Mouse (Mus musculus) mature B cell (primary cell): ENCODE measurements around the gene Gamt.

ENCODE experiments used
- in situ Hi-C: fragments of 300-500 bp; cut with MboI; formaldehyde crosslinking; loops from 2 replicates; pipeline ENCODE4 v1.14.3; 2019

The Gamt gene

GRCm38 (mm10) chr10:80260642-80261584 is at the start of gene Gamt, which contains the start of gene Dazap1:
Gene Gamt (minus strand): TSS chr10:80261012.
Gene Dazap1 (plus strand): TSS chr10:80261486.
- in situ Hi-C loops = no loop called here

DNA sequence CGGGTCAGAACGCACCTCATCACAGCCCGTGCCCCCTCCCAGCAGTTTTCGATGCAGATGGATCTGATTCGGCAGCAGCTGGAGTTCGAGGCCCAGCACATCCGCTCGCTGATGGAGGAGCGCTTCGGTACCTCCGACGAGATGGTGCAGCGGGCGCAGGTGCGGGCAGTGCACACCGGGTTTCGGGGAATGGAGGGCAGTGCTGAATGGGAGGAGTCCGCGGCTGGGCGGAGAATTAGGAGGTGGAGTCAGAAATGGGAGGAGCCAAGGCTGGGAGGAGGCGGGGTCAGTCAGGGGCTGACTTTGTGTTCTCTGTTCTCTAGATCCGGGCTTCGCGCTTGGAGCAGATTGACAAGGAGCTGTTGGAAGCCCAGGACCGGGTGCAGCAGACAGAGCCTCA is 44.0 kb upstream of the Gamt start:
- in situ Hi-C loops = no loop called here

GRCm38 (mm10) chr10:80304458-80304857 is 43.6 kb upstream of the Gamt start:
- in situ Hi-C loops = no loop called here

DNA sequence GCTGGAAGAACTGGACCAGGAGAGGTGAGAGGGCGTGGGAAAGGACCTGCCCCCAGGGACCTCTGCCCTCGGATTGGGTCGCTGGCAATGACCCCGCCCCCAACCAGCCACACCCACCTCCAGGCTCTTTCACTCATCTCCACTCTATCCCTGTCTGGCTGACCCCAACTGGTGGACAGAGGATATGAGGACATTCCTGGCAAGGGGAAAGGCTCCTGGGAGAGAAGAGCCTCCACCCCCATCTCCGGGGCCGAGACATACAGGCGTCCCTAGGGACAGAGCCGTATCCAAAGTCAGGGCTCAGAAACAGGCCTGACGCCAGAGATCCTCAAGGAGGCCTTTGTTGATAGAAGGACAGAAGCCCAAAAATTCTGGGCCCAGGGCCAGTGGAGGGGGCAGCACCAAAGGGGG is 41.7 kb upstream of the Gamt start:
- in situ Hi-C loops = no loop called here

DNA sequence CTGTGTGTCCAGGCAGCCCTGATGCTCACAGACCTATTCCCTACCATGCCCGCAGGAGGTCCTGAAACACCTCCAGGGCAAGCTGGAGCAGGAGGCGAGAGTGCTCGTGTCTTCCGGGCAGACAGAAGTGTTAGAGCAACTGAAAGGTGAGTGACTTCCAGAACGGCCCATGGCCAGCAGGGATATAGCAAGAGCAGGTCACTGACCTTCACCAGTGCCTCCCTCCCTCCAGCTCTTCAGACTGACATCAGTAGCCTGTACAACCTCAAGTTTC is 41.2 kb upstream of the Gamt start:
- in situ Hi-C loops = no loop called here

GRCm38 (mm10) chr10:80301256-80302081 is 40.7 kb upstream of the Gamt start:
- in situ Hi-C loops = no loop called here

DNA sequence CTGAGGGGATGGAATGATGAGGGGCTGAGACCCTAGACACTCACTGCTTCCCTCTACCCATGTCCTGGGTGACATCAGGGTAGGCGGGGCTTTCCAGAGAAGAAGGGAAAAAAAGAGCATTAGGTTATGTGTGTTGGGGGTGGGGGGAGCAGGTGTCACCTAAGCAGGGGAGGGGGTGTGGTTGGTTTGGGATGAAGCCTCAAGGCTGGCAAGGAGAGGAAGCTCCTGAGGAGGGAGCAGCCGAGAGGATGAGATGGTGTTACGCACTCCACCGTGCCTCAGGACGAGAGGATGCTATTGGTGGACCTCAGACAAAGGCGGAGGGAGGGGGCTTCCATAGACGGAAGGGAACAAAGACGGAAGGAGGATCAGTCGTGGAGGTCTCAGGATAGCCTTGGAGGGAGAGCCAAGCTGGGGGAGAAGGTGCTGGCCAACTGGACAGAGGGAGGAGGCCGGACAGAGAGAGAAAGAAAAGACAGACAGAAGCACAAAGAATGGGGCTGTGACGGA is 39.9 kb upstream of the Gamt start:
- in situ Hi-C loops = no loop called here

DNA sequence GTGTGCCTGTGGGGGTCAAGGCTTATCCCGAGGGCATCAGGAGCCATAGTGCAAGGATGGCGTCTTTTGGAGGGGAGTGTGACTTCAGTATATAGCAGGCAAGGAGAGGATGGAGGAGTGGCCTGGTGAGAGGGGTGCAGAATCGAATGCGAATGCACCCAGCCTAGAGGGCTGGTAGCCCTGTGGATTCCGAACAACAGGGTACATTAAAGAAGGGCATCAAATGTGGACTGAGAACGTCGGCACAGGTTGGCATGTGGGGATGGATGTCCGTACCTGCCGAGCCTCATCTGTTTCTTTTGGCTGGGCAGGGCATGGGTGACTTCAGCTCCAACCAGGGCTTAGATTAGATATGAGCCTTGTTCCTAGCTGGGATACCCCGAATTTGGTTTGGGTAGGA is 39.0 kb upstream of the Gamt start:
- in situ Hi-C loops = no loop called here

GRCm38 (mm10) chr10:80299301-80299700 is 38.5 kb upstream of the Gamt start:
- in situ Hi-C loops = no loop called here

GRCm38 (mm10) chr10:80298571-80299281 is 37.9 kb upstream of the Gamt start:
- in situ Hi-C loops = no loop called here

GRCm38 (mm10) chr10:80297526-80298133 is 36.8 kb upstream of the Gamt start:
- in situ Hi-C loops = no loop called here

DNA sequence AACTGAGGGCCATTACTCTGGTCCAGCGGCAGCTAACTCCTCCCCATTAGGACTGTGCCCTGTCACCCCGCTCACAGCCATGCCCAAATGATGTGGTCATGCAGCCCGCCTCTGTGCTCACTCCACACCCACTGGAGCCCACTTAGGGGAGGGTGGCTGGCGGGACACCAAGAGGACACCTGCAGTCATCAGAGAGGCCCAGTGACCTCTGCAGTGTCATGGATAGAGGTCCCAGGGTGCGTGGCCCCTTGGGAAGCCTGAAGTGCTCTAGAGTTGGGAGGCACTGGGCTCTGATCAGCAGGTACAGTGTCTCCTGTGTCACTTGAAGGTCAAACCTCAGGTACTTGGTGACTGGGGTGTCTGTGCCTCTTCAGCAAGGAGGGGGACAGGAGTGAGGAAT is 36.0 kb upstream of the Gamt start:
- in situ Hi-C loops = no loop called here

DNA sequence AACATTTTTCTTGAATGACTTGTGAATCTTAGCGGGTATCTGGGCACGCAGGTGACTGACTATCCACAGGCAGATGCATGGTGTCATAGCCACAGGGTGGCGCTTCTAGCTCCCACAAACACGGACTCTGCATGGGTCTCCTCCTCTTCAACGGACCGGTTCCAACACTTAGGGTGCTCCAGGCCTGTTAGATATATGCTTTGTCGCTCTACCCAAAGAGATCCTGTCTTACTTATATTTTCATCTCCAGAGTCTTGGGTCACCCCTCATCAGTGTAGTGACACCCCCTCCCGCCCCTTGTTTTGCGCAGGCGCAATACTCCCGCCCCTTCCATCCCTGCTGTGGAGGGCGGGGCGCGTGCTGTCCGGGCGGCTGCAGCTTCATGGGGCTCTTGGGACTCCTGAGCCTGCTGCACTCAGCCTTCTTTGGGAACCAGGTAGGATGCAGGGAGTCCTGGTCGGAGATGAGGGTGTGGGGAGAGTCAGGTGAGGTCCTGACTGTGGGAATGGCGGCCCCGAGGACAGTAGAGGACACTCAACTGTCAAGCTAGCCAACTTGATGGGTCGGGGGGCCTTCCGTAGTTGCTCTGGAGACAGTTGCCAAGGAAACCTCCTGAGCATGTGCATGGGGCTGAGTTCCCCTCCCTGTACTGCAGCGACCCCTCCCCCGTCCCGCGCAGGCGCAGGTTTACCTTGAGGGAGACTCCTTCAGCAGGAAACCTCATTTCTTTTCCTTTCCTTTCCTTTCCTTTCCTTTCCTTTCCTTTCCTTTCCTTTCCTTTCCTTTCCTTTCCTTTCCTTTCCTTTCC is 35.0 kb upstream of the Gamt start, which contains the start of gene Apc2:
TSS of gene Apc2 (plus strand) at position 360 of the 808 bp plus-strand sequence.
- in situ Hi-C loops = no loop called here

DNA sequence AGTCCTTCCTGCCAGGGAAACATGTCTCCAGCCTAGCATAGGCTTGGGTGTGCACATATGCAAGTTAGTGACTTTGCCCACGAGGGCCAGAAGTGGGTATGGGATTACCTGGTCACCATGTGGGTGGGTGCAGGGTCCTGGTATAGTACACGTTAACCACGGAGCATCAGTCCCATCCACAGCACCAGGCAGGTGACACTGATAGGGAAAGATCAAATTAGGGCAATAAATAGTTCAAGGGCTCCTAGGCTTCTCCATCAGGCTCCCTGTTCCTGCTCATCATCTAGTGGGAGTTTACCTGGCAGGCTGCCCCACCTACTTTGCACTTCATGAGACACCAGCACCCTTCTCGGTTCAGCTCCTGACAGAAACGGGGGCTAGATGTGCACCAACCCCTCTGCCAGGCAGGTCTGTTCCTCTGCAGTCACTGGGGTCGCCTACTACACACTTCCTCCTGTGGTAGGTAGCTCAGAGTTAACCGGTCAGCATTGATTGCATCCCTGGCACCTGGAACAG is 34.0 kb upstream of the Gamt start:
- in situ Hi-C loops = no loop called here

GRCm38 (mm10) chr10:80294311-80294710 is 33.5 kb upstream of the Gamt start:
- in situ Hi-C loops = no loop called here

DNA sequence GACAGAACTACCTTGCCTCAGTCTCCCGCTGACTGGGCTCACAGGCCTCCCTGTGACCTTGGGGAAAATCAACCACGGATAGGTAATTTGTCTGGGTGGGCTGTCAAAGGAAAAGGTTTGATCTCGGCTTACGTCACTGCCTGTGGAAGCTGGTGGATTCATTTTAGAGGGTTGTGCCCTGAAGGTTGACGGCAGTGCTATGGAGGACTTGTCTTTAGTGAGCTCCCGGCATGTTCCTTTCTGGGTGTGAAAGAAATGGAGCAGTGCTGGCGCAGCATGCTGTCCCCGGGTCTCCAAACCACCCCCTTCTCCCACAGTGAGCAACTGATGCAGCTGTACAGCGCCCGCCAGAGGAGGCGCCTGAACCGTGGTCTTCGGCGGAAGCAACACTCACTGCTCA is 32.5 kb upstream of the Gamt start:
- in situ Hi-C loops = no loop called here

GRCm38 (mm10) chr10:80292251-80293146 is 31.7 kb upstream of the Gamt start, which contains the start of gene Rps15:
Gene Rps15 (plus strand): TSS chr10:80292453.
- in situ Hi-C loops = no loop called here

- in situ Hi-C loops = no loop called here
These were observed 27.8 kb upstream of the Gamt start for GRCm38 (mm10) chr10:80288657-80289056.

- in situ Hi-C loops = no loop called here
These were observed 27.3 kb upstream of the Gamt start for GRCm38 (mm10) chr10:80288097-80288496.
